Mouse (Mus musculus): ENCODE data around the gene Rps6ka6. TPM values are rescaled to one million over a fixed set of nuclear protein-coding genes. Genes with fewer than 3 reads are reported as not detected.

Gene Rps6ka6
- total and polyA plus RNA-seq, 3 experiments = not detected

DNA sequence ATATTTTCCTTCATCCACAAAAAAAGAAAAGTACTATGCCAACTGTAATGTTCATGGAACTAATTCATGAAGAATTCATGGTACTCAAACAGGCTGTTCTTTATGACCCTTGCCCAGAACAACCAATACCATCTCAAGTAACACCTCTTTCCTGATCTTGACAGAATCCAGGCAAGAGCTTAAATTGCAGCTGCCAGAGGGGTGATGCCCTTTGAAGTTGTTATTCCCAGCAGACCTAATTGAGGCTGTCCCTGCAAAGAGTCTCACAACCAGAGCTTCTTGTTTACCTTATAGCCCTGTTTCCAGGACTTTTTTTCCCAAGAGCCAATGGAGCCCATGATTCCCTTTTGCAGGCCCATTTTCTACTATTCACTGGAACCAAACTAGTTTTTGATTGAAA, 77.6 kb downstream of the Rps6ka6 start:
- Histone ChIP-seq H3K27ac (ENCODE audit: control insufficient read depth, low read depth, low read length) (no peak overlapping the region), H3K9me3 (replicated peaks; ENCODE audit: insufficient read depth, low read length) (no peaks in the 10 kb centered on the region), H3K9ac (ENCODE audit: control insufficient read depth, low read depth, low read length, poor library complexity, severe bottlenecking) (no peak overlapping the region), H3K36me3 (ENCODE audit: control insufficient read depth in 1 of 2, insufficient read depth in 2 of 2, low read length in 2 of 2) (no peaks in the 10 kb centered on the region), H3K4me3 (ENCODE audit: control insufficient read depth in 1 of 2, insufficient read depth in 1 of 2, low read depth in 2 of 2, low read length in 2 of 2) (no peak overlapping the region), H3K27me3 (ENCODE audit: control insufficient read depth in 1 of 2, insufficient read depth in 2 of 2, low read length in 2 of 2) (no peaks in the 10 kb centered on the region), H3K79me2 (ENCODE audit: control insufficient read depth, insufficient read depth, low read length, poor library complexity) (no peaks in the 10 kb centered on the region), H3K4me1 (ENCODE audit: control insufficient read depth in 1 of 2, insufficient read depth in 2 of 2, low read length in 2 of 2) (no peaks in the 10 kb centered on the region)
- no peak for DNase-seq (ENCODE audit: low read depth, low spot score)
- TF ChIP-seq ZKSCAN1 (IDR thresholded peaks at IDR 0.05; ENCODE audit: low read depth, low read length) = no peak
- no peak for TF ChIP-seq POLR2A (IDR thresholded peaks at IDR 0.05; ENCODE audit: control insufficient read depth in 1 of 2, insufficient read depth in 1 of 2, low read depth in 1 of 2, low read length in 2 of 2, poor library complexity in 1 of 2)
- no peak for TF ChIP-seq MYC (IDR thresholded peaks at IDR 0.05; ENCODE audit: low read depth, low read length)
- no peak for TF ChIP-seq CHD2 (IDR thresholded peaks at IDR 0.05; ENCODE audit: low read length)
- no peak for TF ChIP-seq JUND (IDR thresholded peaks at IDR 0.05; ENCODE audit: low read depth, low read length)
- TF ChIP-seq MAFK (IDR thresholded peaks at IDR 0.05; ENCODE audit: borderline replicate concordance, low read depth, low read length) = no peak
- TF ChIP-seq ZMIZ1 (IDR thresholded peaks at IDR 0.05; ENCODE audit: low read depth, low read length) = no peak
- no peak for TF ChIP-seq RAD21 (IDR thresholded peaks at IDR 0.05; ENCODE audit: low read depth, low read length)
- no peak for TF ChIP-seq MEF2A (IDR thresholded peaks at IDR 0.05; ENCODE audit: extremely low read depth, insufficient replicate concordance, low read depth, low read length, poor library complexity, severe bottlenecking)
- TF ChIP-seq TBP (IDR thresholded peaks at IDR 0.05; ENCODE audit: low read depth, low read length) = no peak
- TF ChIP-seq ZC3H11A (IDR thresholded peaks at IDR 0.05; ENCODE audit: low read depth, low read length) = no peak

DNA sequence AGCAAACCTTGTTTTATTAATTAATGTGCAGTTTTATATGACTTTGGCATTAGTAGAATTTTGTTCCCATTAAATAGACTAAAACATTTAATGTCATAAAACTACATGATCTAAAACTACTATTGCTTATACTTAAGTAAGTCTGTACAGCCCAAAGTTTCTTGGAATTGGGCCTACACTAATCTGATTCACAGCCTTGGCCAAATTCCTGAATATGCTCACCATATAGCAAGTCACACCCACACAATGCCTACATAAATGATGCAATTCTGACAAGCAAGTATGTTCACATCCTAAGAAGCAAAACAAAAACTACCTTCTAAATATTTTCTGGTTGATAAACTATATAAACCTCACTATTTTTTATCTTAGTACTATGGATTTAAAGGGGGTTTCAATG, 101.2 kb downstream of the Rps6ka6 start:
- TF ChIP-seq TCF12 (IDR thresholded peaks at IDR 0.05; ENCODE audit: low read depth, low read length) (no peak), ETS1 (IDR thresholded peaks at IDR 0.05; ENCODE audit: low read depth, low read length) (peak; percentile 27; the same call in 1 of the 2 replicates), MXI1 (IDR thresholded peaks at IDR 0.05; ENCODE audit: low read depth, low read length) (no peak)
- no peak overlapping the region for H3K27ac ChIP-seq (ENCODE audit: control insufficient read depth, low read depth, low read length)
- H3K27me3 ChIP-seq (ENCODE audit: control insufficient read depth in 1 of 2, insufficient read depth in 2 of 2, low read length in 2 of 2) = no peaks in the 10 kb centered on the region
- H3K36me3 ChIP-seq (ENCODE audit: control insufficient read depth in 1 of 2, insufficient read depth in 2 of 2, low read length in 2 of 2) = no peaks in the 10 kb centered on the region
- H3K9ac ChIP-seq (ENCODE audit: control insufficient read depth, low read depth, low read length, poor library complexity, severe bottlenecking) = no peak overlapping the region
- H3K79me2 ChIP-seq (ENCODE audit: control insufficient read depth, insufficient read depth, low read length, poor library complexity) = no peaks in the 10 kb centered on the region
- no peaks in the 10 kb centered on the region for H3K9me3 ChIP-seq (replicated peaks; ENCODE audit: insufficient read depth, low read length)
- H3K4me3 ChIP-seq (ENCODE audit: control insufficient read depth in 1 of 2, insufficient read depth in 1 of 2, low read depth in 2 of 2, low read length in 2 of 2) = no peak overlapping the region
- peak; percentile 15 for DNase-seq (ENCODE audit: low read depth, low spot score)
- 0 out of 4 replicates have a peak, but pooled peaks cover 0 to 2% of the 10 kb centered on the region in 2 experiments for H3K4me1 ChIP-seq (ENCODE audit: control insufficient read depth in 1 of 2, insufficient read depth in 2 of 2, low read length in 2 of 2)

DNA sequence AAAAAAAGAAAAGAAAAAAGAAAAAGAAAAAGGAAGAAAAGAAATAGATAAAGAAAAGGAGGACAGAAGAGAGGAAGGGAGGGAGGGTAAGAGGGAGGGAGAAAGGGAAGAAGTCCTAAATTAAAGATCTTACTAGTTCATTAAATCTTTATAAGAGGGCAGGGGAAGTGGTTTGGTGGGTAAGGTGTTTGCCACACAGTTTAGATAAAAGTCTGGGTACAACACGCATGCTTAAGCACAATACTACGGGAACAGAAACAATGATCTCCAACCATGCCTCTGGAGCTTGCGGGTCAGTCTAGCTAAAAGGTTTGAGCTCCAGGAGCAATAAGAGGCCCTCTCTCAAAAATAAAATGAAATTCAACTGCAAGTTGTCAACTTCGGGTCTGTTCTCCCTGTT, 123.0 kb downstream of the Rps6ka6 start:
- no peaks in the 10 kb centered on the region for H3K9me3 ChIP-seq (replicated peaks; ENCODE audit: insufficient read depth, low read length)
- peak; percentile 47 for DNase-seq (ENCODE audit: low read depth, low spot score)
- no peak overlapping the region for H3K27ac ChIP-seq (ENCODE audit: control insufficient read depth, low read depth, low read length)
- H3K4me1 ChIP-seq (ENCODE audit: control insufficient read depth in 1 of 2, insufficient read depth in 2 of 2, low read length in 2 of 2) = no peaks in the 10 kb centered on the region
- H3K9ac ChIP-seq (ENCODE audit: control insufficient read depth, low read depth, low read length, poor library complexity, severe bottlenecking) = no peak overlapping the region
- H3K36me3 ChIP-seq (ENCODE audit: control insufficient read depth in 1 of 2, insufficient read depth in 2 of 2, low read length in 2 of 2) = no peaks in the 10 kb centered on the region; a peak in 2 of 4 replicates
- H3K27me3 ChIP-seq (ENCODE audit: control insufficient read depth in 1 of 2, insufficient read depth in 2 of 2, low read length in 2 of 2) = no peaks in the 10 kb centered on the region
- H3K79me2 ChIP-seq (ENCODE audit: control insufficient read depth, insufficient read depth, low read length, poor library complexity) = no peaks in the 10 kb centered on the region
- H3K4me3 ChIP-seq (ENCODE audit: control insufficient read depth in 1 of 2, insufficient read depth in 1 of 2, low read depth in 2 of 2, low read length in 2 of 2) = no peak overlapping the region
- TF ChIP-seq POLR2AphosphoS5 (IDR thresholded peaks at IDR 0.05; ENCODE audit: borderline replicate concordance, low read depth, low read length) = no peak
- no peak for TF ChIP-seq MAZ (IDR thresholded peaks at IDR 0.05; ENCODE audit: low read depth, low read length)
- peak in 1 of 2 experiments; percentile 31; a peak in 1 of 4 replicates for TF ChIP-seq EP300 (IDR thresholded peaks at IDR 0.05; ENCODE audit: low read depth in 1 of 2, low read length in 2 of 2)
- no peak for TF ChIP-seq NELFE (IDR thresholded peaks at IDR 0.05; ENCODE audit: low read depth, low read length)
- TF ChIP-seq TBP (IDR thresholded peaks at IDR 0.05; ENCODE audit: low read depth, low read length) = no peak
- no peak for TF ChIP-seq BHLHE40 (IDR thresholded peaks at IDR 0.05; ENCODE audit: borderline replicate concordance, low read depth, low read length)
- no peak for TF ChIP-seq ZMIZ1 (IDR thresholded peaks at IDR 0.05; ENCODE audit: low read depth, low read length)
- TF ChIP-seq MYC (IDR thresholded peaks at IDR 0.05; ENCODE audit: low read depth, low read length) = no peak
- no peak for TF ChIP-seq TAL1 (IDR thresholded peaks at IDR 0.05; ENCODE audit: low read length)
- no peak for TF ChIP-seq MXI1 (IDR thresholded peaks at IDR 0.05; ENCODE audit: low read depth, low read length)
- TF ChIP-seq MAX (IDR thresholded peaks at IDR 0.05; ENCODE audit: low read length) = no peak
- TF ChIP-seq CHD1 (IDR thresholded peaks at IDR 0.05; ENCODE audit: low read depth, low read length) = no peak
- no peak for TF ChIP-seq ZC3H11A (IDR thresholded peaks at IDR 0.05; ENCODE audit: low read depth, low read length)
- no peak for TF ChIP-seq SMC3 (IDR thresholded peaks at IDR 0.05; ENCODE audit: low read depth, low read length)
- no peak for TF ChIP-seq ELF1 (IDR thresholded peaks at IDR 0.05; ENCODE audit: low read depth, low read length)
- peak; percentile 58 for TF ChIP-seq GATA1 (IDR thresholded peaks at IDR 0.05; ENCODE audit: low read depth, low read length)
- peak; percentile 72 for TF ChIP-seq RCOR1 (IDR thresholded peaks at IDR 0.05; ENCODE audit: low read depth, low read length)
- no peak for TF ChIP-seq JUND (IDR thresholded peaks at IDR 0.05; ENCODE audit: low read depth, low read length)
